Mouse (Mus musculus): ENCODE results near the gene Oaz2.

DNA sequence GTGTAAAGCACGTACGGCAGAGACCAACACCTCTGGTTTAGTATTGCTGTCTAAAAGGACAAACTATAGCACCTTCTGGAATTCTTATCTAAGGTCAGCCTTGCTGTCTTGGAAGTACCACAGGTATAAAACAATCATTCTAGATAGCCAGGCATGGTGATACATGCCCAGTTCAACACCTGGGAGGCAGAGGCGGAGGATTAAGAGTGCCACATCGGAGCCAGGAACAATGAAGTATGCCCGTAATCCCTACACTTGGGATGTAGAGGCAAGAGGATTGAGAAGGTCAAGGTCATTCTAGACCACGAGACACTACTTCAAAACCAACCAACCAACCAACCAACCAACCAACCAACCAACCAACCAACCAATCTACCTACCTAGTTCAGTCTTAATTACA, 60.8 kb downstream of the Oaz2 start:
- no peak for TF ChIP-seq EP300 (IDR thresholded peaks at IDR 0.05; ENCODE audit: low read depth)
- TF ChIP-seq CTCF (IDR thresholded peaks at IDR 0.05; ENCODE audit: low read depth) = no peak
